Mouse (Mus musculus) heart, postnatal 25 days (tissue): Measurements from ENCODE around the gene Zdhhc16. TPM values are rescaled to one million over a fixed set of nuclear protein-coding genes. Genes with fewer than 3 reads are reported as not detected.

Experiments used
- DNase-seq: peaks from one replicate; pipeline ENCODE4 v3.0.0; 2022; ENCODE audit warnings: low spot score
- intact Hi-C: fragments of 180-260 bp; cut with DNase I; formaldehyde crosslinking; loops from one replicate; pipeline ENCODE4 v1.15.1; 2025
- total RNA-seq, 2 experiments: library from RNA; stranded (reverse); gene quantifications; 2 replicates each; pipeline ENCODE4 v1.2.3; 2021

Gene Zdhhc16
- 10 to 100 TPM; 17.1 to 17.6 TPM for total RNA-seq

DNA sequence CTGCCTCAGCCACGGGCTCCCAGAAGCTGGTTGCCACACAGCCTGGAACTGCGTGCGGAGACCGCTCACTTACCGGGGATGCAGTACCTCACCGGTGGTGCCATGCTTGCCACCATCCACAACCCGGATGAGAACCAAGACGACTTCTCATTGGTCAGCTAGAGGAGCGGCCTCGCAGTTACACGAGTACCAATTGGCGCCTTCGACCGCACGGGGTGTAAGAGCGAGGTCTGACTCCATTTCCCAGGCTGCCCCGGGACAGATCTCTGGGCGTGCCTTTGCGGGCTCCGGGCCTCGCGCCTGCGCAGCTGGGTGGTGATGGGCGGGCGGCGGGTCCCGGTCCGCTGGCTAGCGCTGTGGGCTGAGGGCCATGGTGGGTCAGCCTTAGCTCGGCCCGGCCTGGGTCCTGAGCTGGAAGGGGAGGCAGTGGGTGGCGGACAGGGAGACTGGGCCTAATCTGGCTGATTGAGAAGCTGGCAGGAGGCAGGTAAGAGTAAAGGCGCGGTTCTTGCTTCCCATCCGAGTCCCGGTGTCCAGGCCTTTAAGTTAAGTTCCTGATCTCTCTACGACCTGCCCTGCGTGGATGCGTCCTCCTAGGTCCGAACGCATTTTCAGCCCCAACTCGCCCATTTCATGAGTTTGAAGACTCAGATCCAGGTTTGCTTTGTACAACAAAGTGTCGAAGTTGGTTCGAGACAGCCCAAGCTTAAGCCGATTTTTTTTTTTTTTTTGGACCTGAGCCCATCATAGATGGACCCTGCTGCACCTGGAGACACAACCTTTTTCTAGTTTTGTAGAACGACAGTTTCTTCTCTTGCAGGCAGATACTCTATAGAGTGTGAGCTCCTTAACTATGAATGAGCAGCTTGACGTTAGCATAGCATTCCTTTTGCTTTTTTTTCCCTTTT lies at the start of gene Zdhhc16, which contains the start of gene Exosc1:
TSS of gene Zdhhc16 (plus strand) at position 302 of the 908 bp plus-strand sequence.
TSS of gene Exosc1 (minus strand) at position 245 of the 908 bp plus-strand sequence.
- intact Hi-C loops: loop anchor here (5.0 kb wide), 1 partner anchor 49 kb away; the partner anchor contains the start of genes Mms19 and Ubtd1
- DNase-seq: peak; percentile 98

DNA sequence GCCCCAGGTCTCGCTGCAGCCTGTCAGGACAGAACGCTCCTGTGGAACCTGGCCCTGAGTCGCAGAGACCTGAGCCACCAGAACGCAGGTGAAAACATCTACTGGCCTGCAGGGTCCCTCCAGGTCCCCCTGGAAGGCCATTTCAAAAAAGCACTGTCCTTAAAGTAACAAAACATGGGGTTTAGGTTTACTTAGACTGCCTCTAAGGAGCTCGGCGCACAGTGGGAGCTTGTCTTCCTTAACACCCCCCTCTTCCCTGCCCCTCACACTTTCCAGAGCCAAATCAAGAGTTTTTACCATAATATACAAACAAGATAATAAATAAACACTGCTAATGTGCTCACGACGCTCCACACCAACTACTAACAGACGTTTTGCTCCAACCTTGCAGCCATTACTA lies 49.4 kb upstream of the Zdhhc16 start:
- intact Hi-C loops: no loop called here
- DNase-seq: no peak

- no peak for DNase-seq
- intact Hi-C loops: no loop called here
Measured at GRCm38 (mm10) chr19:41888191-41888590, 45.1 kb upstream of the Zdhhc16 start.

- intact Hi-C loops: no loop called here
- no peak for DNase-seq
Measured at GRCm38 (mm10) chr19:41894959-41895358, 38.3 kb upstream of the Zdhhc16 start.

GRCm38 (mm10) chr19:41895460-41896318 lies 37.6 kb upstream of the Zdhhc16 start, which contains the start of gene Rrp12:
TSS of gene Rrp12 (minus strand) at chr19:41896173.
- intact Hi-C loops: no loop called here
- DNase-seq: peak; percentile 65

GRCm38 (mm10) chr19:41896319-41896711 lies 37.0 kb upstream of the Zdhhc16 start:
- intact Hi-C loops: no loop called here

GRCm38 (mm10) chr19:41898860-41899259 lies 34.4 kb upstream of the Zdhhc16 start:
- intact Hi-C loops: loop anchor here (2.0 kb wide), 1 partner anchor 128 kb away; no protein-coding TSS in a partner anchor
- DNase-seq: no peak

More at GRCm38 (mm10) chr19:41896319-41896711, 37.0 kb upstream of the Zdhhc16 start:
- no peak for DNase-seq

- intact Hi-C loops: no loop called here
- DNase-seq: no peak
Measured at GRCm38 (mm10) chr19:41900495-41901090, 32.7 kb upstream of the Zdhhc16 start.

DNA sequence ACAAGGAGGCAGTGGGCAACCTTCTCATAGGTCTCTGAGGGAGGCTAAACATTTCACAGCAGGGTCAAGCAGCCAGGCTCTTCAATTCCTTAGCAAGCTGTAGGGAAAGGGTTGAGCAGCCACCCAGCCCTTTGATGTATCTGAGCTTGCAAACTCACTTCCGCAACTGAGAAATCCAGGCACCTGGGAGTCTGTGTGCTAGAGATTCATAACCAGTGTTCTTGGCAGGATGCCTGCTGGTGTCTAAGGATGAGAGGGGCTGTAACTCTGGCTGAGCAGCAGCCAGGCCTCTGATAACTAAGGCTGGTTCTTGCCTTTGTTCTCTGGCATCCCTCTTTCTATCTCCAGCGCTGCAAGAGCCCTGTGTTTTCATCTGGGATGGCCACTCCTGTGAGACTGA lies 31.6 kb upstream of the Zdhhc16 start:
- no peak for DNase-seq
- intact Hi-C loops: no loop called here

DNA sequence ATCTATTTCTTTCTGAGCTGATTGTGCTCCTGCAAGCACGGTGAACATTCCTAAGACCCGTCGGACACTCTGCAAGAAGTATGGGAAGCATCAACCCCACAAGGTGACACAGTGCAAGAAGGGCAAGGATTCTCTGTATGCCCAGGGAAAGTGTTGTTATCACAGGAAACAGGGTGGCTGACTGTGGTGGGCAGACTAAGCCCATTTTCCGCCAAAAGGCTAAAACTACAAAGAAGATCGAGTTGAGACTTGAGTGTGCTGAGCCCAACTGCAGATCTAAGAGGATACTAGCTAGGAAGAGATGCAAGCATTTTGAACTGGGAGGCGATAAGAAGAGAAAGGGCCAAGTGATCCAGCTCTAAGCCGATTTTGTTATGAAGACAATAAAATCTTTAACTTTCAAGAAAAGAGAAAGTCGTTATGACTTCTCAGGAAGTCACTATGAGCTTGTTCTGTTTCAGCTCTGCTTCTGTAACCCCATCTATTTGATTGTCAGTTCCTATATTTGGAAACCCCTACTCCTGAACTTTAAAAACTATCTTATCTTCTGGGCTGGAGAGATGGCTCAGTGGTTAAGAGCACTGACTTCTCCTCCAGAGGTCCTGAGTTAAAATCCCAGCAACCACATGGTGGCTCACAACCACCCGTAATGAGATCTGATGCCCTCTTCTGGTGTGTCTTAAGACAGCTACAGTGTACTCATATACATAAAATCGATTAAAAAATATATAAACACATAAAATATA lies 30.3 kb upstream of the Zdhhc16 start:
- no peak for DNase-seq
- intact Hi-C loops: no loop called here

- DNase-seq: no peak
- intact Hi-C loops: no loop called here
Measured at GRCm38 (mm10) chr19:41905246-41905645, 28.0 kb upstream of the Zdhhc16 start.

DNA sequence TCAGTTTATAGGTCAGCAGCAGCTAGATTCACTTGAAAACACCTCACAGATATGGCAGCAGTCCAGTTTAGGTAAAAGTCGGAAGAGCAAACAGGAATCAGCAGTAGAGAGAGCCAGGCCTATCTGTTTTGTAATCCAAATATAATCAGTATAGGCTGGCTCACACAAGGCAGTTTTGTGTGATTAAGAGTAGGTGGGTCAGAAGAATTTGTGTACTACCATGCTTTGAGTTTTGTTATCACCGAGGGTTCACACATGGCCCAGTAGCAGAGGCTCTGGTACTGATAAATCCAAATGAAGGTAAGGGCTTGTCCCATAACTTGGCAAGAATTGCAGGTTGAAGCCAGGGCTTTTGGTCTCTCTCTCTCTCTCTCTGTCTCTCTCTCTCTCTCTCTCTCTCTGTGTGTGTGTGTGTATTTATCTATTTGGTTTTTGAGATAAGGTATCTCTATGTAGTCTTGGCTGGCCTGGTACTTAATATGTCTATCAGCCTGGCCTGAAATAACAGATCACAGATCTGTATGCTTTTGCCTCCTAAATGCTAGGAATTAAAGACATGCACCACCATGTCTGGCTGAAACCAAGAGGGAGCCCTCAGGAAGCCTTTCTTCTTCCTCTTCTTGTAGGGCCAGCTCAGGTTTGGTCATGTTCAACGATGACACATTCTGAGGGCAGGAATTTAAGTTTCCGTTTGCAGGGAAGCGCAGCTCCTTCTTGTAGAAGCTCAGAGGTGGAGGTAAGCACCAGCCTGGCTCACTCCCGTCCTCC lies 26.8 kb upstream of the Zdhhc16 start:
- DNase-seq: no peak
- intact Hi-C loops: no loop called here

GRCm38 (mm10) chr19:41907079-41907760 lies 26.1 kb upstream of the Zdhhc16 start:
- no peak for DNase-seq
- intact Hi-C loops: no loop called here

GRCm38 (mm10) chr19:41908736-41909135 lies 24.5 kb upstream of the Zdhhc16 start:
- intact Hi-C loops: no loop called here

GRCm38 (mm10) chr19:41910396-41910795 lies 22.9 kb upstream of the Zdhhc16 start:
- DNase-seq: no peak
- intact Hi-C loops: no loop called here

More at GRCm38 (mm10) chr19:41908736-41909135, 24.5 kb upstream of the Zdhhc16 start:
- DNase-seq: no peak

DNA sequence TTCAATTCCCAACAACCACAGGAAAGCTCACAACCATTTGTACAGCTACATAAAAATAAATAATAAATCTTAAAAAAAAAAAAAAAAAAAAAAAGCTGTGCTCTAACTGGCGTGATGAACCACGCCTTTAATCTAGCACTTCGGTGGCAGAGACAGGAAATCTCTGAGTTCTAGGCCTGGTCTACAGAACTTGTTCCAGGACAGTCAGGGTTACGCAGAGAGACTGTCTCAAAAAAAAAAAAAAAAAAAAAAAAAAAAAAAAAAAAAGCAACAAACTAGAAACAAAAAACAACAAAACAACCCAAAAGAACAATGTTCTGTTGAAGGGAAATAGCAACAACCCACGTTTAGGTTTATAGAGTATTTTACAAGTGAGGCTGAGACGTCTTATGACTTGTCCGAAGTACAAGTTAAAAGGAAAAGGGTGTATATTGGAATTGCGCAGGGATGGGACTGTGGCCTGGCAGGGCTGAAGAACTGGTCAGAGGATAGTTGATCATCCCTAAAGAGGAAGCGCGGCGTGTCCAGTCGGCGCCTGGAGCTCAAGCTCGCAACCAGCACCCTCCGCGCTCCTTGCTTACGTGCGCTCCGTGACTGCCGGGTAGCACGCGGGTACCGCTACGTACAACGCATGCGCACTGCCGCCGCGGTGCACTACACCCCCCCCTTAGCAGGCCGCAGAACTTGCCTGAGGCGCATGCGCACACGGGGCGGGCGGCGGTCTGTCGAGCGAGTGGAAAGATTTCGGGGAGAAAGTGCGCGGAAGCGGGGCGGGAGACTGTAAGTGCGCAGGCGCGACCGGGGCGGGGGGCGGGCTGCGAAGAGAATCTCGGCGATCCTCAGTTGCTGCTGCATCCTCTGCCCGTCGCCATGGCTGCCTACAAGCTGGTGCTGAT lies 21.9 kb upstream of the Zdhhc16 start, which contains the start of gene Pgam1:
TSS of gene Pgam1 (plus strand) at position 746 of the 896 bp plus-strand sequence.
- peak; percentile 95 for DNase-seq
- intact Hi-C loops: no loop called here
